Mouse (Mus musculus) heart, adult 2 months (tissue): ENCODE measurements around the gene Cdh9.

Experiments
- EP300 ChIP-seq: fragments of 200-500 bp; IDR thresholded peaks from 2 replicates; pipeline ENCODE4 v1.6.1; 2011; ENCODE audit warnings: low read depth, low read length, control low read depth; ENCODE audit not compliant: insufficient read depth
- POLR2A ChIP-seq: fragments of 200-500 bp; IDR thresholded peaks from 2 replicates; pipeline ENCODE4 v1.6.1; 2011; ENCODE audit warnings: mild to moderate bottlenecking, low read depth, low read length, control low read depth; ENCODE audit not compliant: insufficient read depth

DNA sequence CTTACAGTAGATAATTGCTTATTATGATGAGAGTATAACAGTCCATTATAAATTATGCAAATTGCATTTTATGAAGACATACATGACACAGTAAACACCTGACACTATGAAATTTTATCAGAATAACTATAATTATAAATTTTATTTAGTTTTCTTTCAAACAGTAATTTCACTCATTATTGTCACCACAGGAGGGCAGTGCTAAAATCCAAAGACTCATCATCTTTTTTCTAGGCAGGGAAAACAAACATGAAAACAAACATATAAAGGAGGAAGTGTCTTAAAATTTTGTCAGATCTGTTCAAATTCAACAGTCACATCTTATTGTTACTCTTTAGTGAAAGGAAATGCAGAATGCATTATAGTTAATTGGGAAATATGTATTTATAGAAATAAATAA, 72.7 kb downstream of the Cdh9 start:
- no peak for TF ChIP-seq POLR2A
- no peak for TF ChIP-seq EP300
